Mouse (Mus musculus): ENCODE measurements around the gene Supv3l1.

Supv3l1 gene

DNA sequence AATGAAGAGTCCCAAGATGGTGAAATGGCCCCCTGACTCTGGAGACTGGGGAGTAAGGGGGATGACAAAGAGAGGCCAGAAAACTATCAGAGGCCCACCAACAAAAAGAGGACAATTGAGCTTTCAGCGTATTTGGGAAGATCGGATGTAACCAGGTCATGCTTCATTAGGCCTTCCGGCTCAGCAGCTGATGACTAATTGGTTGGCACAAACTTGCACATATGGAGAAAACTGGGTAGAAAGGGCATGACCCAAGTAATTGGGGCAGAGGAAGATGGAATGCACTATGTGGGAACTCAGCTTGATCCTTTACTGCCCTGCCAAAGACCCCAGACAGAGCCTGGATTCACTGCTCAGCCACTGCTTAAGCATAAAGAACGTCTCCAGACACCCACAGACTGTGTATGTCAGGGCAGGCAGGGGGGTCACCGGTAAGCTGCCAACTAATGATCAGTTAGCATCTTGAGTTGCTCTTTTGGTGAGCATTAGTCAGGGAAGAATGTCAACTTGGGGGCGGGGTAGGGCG, 30.6 kb downstream of the Supv3l1 start:
- peak; percentile 25 for DNase-seq (ENCODE audit: extremely low read depth, insufficient read length, low spot score)

DNA sequence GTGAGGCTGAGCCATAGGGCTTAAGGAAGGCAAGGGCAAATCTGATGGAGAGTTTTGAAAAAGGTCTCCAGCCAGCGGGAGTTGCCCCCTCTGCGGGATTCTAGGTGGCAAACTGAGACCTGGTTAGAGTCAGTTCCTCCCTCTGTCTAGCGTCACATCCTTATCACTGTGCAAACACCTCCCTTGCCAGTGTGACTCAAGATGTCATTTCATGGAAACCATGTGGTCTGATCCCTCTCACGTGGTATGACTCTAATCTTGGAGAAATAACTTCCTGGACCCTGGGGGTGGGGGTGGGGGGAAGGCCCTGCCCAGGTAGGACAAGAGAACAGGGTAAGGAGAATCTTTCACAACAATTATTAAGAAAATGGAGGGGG, 35.9 kb downstream of the Supv3l1 start:
- DNase-seq (ENCODE audit: extremely low read depth, insufficient read length, low spot score) = no peak

DNA sequence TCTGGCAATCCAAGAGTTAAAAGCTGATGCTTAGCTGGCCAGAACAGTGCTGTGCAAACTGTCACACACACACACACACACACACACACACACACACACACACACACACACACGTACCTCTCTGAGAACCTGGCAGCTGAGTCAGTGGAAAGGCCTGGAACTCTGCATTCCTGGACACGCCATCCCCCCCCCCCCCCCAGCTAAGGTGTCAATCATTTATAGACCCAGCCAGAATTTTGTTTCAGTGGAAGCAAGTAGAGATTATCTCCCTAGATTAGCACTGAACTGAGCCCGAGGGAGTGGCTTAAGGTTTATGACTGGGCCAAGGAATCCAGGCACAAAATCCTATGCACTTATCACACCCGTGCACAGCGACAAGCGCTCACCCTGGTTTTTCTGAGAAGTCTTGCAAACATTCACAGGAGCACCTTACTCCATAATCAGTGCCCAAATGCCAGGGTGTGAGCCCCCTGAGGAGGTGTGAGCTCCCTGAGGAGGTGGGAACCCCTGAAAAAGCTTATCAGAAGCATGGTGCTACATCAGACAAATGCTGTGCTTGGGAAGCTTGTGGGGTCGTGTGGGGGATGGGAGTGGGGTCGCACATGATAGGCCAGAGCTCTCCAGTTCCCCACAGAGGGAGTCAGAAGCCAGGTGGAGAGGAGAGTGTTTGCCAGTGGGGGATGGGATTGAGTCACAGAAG, 36.5 kb downstream of the Supv3l1 start:
- DNase-seq (ENCODE audit: extremely low read depth, insufficient read length, low spot score) = no peak

DNA sequence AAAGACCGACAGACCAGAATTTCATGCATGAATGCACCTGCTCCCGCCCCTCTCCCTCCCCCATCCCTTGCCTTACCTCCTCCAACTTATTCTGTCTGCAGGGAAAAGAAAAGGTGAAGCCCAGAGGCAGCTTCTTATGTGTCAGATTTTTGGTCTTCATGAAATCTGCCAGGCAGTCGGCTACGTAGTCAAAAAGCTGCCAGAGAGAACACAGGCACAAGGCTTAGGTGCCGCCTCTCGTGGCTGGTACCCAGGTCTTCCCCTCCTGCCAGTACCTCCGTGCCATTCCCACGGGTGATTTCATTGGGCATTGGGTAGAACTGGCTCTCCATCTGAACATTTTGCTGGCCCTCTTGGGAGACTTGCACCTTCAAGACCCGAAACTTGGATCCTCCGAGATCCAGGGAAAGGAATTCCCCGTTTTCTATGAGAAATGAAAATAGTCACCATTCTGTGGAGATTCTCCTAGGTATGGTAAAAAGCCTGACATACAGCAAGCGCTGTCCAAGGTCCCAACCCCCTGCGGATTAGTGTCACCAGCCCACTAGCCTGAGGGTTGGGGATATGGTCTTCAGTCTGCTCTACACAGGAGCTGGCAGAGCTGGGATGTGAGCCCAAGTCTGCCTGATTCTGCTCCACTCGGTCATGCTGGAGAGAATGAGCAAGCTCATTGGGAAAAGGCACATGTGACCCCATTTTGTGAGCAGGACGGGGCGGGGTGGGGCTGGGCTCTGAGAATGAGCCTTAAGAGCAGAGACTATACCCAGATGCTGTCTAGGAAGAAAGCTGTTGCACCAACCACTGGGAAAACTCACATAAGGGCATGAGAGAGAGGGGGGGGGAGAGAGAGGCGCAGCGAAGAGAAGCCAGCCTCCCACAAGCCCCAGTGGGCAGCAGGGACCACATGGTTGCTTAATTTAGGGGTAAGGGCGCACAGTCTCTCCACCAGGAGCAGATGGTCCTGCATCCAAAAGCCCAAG, 37.8 kb downstream of the Supv3l1 start:
- DNase-seq (ENCODE audit: extremely low read depth, insufficient read length, low spot score) = no peak

DNA sequence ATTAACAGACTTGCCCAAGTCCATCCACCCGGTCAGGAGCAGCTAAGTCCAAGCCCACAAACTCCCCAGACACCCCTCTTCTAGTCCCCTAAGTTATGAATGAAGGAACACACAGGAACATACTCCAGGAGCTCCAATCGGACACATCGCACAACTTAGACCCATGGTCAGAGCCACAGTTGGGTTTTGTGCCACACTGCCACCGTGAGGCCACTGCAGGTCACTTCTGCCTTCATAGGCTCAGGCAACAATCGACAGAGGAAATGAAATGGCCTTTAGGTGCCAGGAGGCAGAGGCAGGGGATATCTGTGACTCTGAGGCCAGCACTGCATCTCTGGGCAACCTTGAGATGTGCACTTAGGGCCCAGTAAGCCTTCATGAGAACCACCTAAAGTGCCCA, 38.6 kb downstream of the Supv3l1 start:
- peak; percentile 20 for DNase-seq (ENCODE audit: extremely low read depth, insufficient read length, low spot score)

DNA sequence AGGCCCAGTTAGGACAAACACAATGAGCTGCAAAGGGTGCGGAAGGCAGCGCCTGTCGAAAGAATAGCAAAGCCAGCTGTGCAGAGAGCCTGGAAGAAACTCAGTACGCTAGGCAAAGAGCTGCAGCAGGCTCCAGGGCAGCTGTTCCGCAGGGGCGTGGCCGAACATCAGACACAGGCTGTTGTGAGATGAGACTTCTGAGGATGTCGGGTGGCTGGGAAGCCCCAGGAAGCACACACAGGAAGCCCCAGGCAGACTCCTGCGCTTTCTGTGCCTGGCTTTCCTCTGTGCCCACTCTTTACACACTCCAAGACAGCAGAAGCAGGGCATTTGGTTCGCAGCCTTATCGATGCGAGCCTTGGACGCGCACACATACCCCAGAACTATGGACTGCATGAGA, 44.6 kb downstream of the Supv3l1 start:
- DNase-seq (ENCODE audit: extremely low read depth, insufficient read length, low spot score) = no peak

DNA sequence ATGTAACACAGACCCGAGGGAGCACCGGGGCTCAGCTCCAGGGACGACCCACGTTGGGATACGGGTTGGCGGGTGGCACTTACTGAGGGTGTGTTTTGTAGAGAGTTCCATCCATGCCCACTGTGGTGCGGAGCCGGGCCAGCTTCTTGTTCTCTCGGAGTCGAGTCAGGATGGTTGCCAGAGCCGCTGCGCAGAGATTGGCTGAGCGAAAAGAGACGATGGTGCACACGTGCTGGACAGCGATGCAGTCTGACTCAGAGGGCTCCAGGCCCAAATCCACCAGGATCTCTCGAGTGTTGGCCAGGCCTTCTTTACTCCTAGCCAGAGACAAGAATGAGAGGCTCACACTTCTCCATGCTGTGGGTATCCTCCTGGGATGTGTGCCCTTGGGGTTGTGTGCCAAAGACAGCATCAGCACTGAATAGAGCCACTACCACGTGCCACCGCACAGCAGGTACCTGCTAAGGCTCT, 47.9 kb downstream of the Supv3l1 start:
- peak; percentile 42 for DNase-seq (ENCODE audit: extremely low read depth, insufficient read length, low spot score)

DNA sequence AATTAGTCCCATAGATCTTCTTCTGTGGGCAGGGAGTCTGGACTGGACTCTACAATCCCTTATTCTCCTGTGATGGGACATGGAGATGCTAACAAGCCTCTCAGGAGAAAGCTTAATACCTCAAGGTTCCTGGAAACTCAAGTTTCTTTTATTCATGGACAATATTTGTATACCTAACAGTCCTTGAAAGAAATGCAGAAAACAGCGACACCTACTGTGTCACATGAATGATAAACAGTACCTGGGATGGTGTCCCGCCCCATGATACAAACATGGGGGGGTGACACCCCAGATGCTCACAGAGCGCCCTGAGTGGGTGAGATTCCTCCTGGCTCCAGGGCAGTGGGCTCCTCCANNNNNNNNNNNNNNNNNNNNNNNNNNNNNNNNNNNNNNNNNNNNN, 66.5 kb downstream of the Supv3l1 start:
- DNase-seq (ENCODE audit: extremely low read depth, insufficient read length, low spot score) = no peak

DNA sequence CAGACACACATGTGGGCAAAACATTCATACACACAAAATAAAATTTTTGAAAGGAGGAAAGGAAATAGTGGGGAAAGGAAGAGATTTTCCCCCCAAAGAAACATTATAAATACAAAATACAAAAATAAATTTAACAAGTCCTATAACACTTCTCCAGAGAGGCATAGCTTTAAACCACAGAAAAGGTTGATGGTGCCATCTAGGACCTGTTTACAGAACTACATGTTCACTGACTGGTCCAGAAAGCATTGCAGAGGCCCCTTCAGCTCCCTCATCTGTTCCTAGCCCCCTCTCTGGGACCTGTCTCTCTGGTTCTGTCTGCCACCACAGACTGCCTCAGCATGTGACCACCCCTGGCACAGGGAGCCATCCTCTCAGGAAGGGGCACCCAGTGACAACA, 68.6 kb downstream of the Supv3l1 start:
- DNase-seq (ENCODE audit: extremely low read depth, insufficient read length, low spot score) = no peak

DNA sequence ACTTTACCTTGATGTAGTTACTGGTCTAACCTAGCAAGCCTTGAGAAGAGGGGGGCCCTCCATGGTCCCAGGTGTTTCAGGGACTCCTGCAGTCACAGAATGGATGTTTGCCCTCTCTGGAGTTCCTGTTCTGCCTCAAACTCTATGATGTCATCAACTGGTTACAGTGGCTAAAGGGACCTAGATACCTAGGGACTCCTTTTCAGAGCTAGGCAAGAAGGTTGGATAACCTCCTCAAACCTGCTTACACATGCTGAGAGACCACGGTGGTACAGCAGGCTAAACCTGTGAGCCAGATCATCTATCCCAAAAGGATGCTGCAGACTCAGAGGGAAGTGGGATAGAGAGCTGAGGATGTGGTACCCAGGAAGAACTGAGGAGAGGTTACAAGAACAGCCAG, 69.7 kb downstream of the Supv3l1 start, which contains the start of gene Hk1:
Gene Hk1, minus strand, starts transcription at position 101 of the 400 bp plus-strand sequence.
- DNase-seq (ENCODE audit: extremely low read depth, insufficient read length, low spot score) = no peak

All from 3134 (cell line).